Mouse (Mus musculus) hindbrain, embryonic 16.5 days (tissue): ENCODE data around the gene Prss12. TPM values are rescaled to one million over a fixed set of nuclear protein-coding genes. Genes with fewer than 3 reads are reported as not detected.

Experiments
- ATAC-seq: fragments of 200-750 bp; cut with Nextera tagmentation; 2 replicates; pipeline ENCODE4 v1.8.0; 2017; ENCODE audit warnings: moderate TSS enrichment, moderate library complexity
- H3K27ac ChIP-seq: fragments of 300-500 bp; sonication (generic); 2 replicates; pipeline ENCODE4 v1.5.1; 2014; ENCODE audit warnings: low read depth, mild to moderate bottlenecking, control low read depth, low read length, moderate library complexity
- H3K27me3 ChIP-seq: fragments of 300-500 bp; sonication (generic); replicated peaks from 2 replicates; pipeline ENCODE4 v1.6.1; 2014; ENCODE audit warnings: low read length; ENCODE audit not compliant: control insufficient read depth, insufficient read depth
- H3K36me3 ChIP-seq: fragments of 300-500 bp; sonication (generic); 2 replicates; pipeline ENCODE4 v1.6.1; 2014; ENCODE audit warnings: mild to moderate bottlenecking, low read length, moderate library complexity, mixed read lengths; ENCODE audit not compliant: control insufficient read depth, insufficient read depth
- H3K4me1 ChIP-seq: fragments of 300-500 bp; sonication (generic); 2 replicates; pipeline ENCODE4 v1.6.1; 2014; ENCODE audit warnings: low read depth, low read length; ENCODE audit not compliant: control insufficient read depth, insufficient read depth
- H3K4me2 ChIP-seq: fragments of 300-500 bp; sonication (generic); 2 replicates; pipeline ENCODE4 v1.6.1; 2014; ENCODE audit warnings: mild to moderate bottlenecking, low read length, control low read depth, moderate library complexity
- H3K4me3 ChIP-seq: fragments of 300-500 bp; sonication (generic); 2 replicates; pipeline ENCODE4 v1.5.1; 2014; ENCODE audit warnings: mild to moderate bottlenecking, low read length, control low read depth, moderate library complexity
- H3K9ac ChIP-seq: fragments of 300-500 bp; sonication (generic); 2 replicates; pipeline ENCODE4 v1.6.1; 2014; ENCODE audit warnings: low read depth, mild to moderate bottlenecking, control low read depth, low read length, moderate library complexity
- H3K9me3 ChIP-seq: fragments of 300-500 bp; sonication (generic); 2 replicates; pipeline ENCODE4 v1.6.1; 2014; ENCODE audit warnings: mild to moderate bottlenecking, low read length, moderate library complexity; ENCODE audit not compliant: control insufficient read depth
- WGBS: fragments of 180-500 bp; shearing (Covaris S2); extraction: QIAGEN DNeasy Blood & Tissue Kit; methylation state at CpG from one replicate; pipeline ENCODE4 v1.1.7; 2014; 5-methylcytosine and 5-hydroxymethylcytosine counted together
- polyA plus RNA-seq: library from polyadenylated mRNA; unstranded; fragments of >200 nt; fragmentation: Nextera tagmentation; extraction: Ambion mirVana; gene quantifications from 2 replicates; pipeline ENCODE4 v1.2.1, GENCODE M21; 2015

Prss12 gene
- polyA plus RNA-seq, 1 experiment from 2014 or later: 25.9 TPM

DNA sequence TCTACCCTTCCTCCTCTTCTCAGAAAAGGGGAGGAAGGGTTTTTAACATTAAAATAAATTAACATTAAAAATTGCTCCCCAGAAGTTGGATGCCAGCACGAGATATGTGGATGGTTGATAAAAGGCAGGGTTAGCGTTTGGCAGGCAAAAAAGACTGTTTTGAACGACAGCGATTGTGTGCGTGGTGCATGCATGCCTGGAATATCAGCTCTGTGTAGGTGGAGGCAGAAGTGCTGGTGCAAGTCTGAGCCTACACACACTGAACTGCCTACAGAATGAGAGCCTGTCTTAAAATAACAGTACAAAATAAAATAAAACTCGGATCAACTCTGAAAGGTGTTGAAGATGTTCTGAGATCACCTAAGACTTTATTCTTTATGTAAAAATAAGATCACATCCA is 57.2 kb downstream of the Prss12 start:
- peaks cover 7% of the 10 kb centered on the region for H3K4me1 ChIP-seq
- ATAC-seq: no peak

DNA sequence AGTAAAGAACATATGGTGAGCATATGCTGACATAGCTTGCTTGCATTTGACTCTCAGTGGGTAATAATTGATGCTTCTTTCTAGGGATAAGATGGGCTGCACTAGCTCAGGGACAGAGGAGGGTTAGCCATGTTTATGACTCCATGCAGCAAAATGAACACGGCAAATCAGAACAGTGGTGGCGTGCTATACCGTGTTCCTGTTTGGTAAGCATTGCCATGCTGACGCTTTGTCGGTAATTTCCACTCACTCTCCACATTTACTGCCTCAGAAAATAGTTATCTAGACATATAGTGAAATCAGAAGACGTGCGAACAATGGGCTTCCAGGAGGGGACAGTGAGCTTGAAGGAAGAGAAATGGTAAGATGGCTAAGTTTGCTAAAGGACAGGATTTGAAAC is 58.1 kb downstream of the Prss12 start:
- no peak overlapping the region for H3K4me3 ChIP-seq
- no peaks in the 10 kb centered on the region for H3K9me3 ChIP-seq
- H3K4me2 ChIP-seq: no peak overlapping the region
- H3K36me3 ChIP-seq: no peaks in the 10 kb centered on the region
- WGBS: 91% methylated on average over 7 of the region's 7 CpGs
- H3K27me3 ChIP-seq: no peaks in the 10 kb centered on the region
- peaks cover 7% of the 10 kb centered on the region for H3K4me1 ChIP-seq
- no peak for ATAC-seq
- no peak overlapping the region for H3K9ac ChIP-seq
- no peak overlapping the region for H3K27ac ChIP-seq

More for the DNA sequence above, 57.2 kb downstream of the Prss12 start:
- Histone ChIP-seq H3K27me3 (no peaks in the 10 kb centered on the region), H3K9ac (no peak overlapping the region), H3K9me3 (no peaks in the 10 kb centered on the region), H3K27ac (no peak overlapping the region), H3K4me3 (no peak overlapping the region), H3K36me3 (no peaks in the 10 kb centered on the region), H3K4me2 (no peak overlapping the region)
- WGBS: 82% methylated on average over 6 of the region's 6 CpGs

DNA sequence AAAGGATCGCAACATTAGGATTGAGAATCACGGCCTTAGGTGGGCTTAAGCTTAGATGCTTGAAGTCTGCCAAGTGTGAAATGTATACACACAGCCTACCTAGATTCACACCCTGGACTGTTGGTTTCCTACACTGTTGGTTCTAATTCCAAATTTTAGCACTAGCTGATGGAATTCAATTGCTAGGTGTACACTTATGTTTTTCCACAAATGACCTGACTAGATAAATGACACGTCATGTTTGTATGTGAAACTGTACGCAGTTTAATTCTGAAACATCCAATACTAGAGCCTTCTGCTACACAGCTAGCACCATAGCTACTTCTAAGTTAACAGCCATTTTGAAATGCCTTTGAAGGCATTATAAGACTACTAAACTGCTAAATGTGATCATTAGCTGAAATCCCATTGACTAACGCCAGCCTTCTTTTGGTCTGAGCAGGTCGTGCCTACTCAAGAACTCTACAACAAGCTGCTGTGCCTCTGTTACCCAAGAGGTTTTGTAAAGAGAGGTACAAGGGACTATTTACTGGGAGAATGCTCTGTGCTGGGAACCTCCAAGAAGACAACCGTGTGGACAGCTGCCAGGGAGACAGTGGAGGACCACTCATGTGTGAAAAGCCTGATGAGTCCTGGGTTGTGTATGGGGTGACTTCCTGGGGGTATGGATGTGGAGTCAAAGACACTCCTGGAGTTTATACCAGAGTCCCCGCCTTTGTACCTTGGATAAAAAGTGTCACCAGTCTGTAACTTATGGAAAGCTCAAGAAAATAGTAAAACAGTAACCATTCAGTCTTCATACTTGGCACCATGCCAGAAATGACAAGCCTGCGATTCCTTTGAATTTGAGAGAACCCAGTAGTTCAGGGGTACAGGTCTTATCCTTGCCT is 59.3 kb downstream of the Prss12 start:
- no peak overlapping the region for H3K9ac ChIP-seq
- peaks cover 7% of the 10 kb centered on the region for H3K4me1 ChIP-seq
- no peaks in the 10 kb centered on the region for H3K9me3 ChIP-seq
- H3K27ac ChIP-seq: no peak overlapping the region
- WGBS: 49% methylated on average over 9 of the region's 9 CpGs
- ATAC-seq: no peak
- H3K27me3 ChIP-seq: no peaks in the 10 kb centered on the region
- H3K4me2 ChIP-seq: peak overlapping the region; percentile 2; the same call in 1 of the 2 replicates
- H3K36me3 ChIP-seq: no peaks in the 10 kb centered on the region
- H3K4me3 ChIP-seq: no peak overlapping the region

DNA sequence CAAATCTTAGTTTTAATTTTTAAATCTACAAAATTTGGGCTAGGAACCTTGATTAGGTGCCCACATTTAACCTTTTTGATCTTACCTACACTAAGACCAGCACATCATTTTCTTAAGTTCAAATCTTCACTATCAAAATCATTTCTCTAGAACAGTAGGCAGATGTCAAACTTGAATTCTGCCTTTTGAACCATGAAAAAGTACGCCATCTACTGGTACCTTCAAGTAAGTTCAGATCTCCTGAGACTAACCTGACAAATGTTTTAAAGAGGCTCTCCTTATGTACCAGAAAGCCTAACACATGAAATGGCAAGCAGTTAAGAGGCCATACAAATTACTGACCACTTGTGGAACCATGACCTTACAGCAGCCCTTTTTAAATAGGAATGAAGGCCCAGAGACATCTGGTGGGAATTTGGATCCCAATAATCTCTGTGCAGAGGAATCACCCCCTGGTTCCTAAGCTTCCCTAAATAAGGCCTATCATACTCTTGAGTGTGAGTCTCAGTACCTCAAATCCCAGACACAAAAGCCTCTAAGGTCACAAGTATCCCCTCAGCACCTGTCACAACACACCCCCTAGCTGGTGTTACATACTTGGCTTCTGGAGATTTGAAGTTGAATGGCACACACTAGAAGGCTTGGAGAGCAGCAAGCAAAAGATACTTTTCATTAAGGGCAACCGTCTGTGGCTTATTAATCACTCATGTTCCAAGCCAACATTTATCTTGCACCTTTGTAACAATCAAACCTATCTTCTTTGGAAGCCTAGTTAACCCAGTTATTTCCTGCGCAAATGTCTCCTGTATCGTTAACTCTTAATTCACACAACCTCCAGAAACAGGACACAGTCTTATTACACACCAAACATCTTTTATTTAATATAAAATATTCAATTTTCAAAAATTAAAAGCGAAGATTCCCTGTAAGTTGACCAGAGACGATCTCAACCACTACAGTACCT is 60.3 kb downstream of the Prss12 start:
- Histone ChIP-seq H3K36me3 (no peaks in the 10 kb centered on the region), H3K9me3 (no peaks in the 10 kb centered on the region), H3K27ac (no peak overlapping the region), H3K4me1 (peaks cover 7% of the 10 kb centered on the region), H3K9ac (peak overlapping the region; percentile 68), H3K4me3 (peak overlapping the region; percentile 80), H3K4me2 (peak overlapping the region; percentile 84), H3K27me3 (no peaks in the 10 kb centered on the region)
- WGBS: 5% methylated on average over 6 of the region's 6 CpGs
- ATAC-seq: no peak

DNA sequence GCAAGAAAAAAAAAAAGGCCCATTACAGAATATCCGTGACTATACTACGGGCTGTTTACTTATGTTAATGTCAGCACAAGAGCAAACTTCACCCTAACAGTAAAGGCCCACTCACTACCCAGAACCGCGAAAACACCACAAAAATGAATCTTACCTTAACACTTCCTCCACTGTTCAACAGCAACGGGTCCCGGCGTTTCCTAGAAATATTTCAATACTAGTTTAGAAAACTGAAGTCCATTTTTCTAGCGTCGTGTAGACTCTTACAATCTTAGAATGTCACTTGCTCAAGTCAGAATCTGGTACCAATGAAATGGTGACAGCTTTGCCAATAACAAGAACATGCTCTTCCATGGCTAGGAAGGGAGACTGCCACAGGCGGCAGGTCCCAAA is 60.9 kb downstream of the Prss12 start:
- H3K27ac ChIP-seq: peak overlapping the region; percentile 85
- H3K9me3 ChIP-seq: no peaks in the 10 kb centered on the region
- H3K4me2 ChIP-seq: peak overlapping the region; percentile 84
- peaks cover 7% of the 10 kb centered on the region for H3K4me1 ChIP-seq
- no peaks in the 10 kb centered on the region for H3K27me3 ChIP-seq
- H3K9ac ChIP-seq: peak overlapping the region; percentile 68
- H3K4me3 ChIP-seq: peak overlapping the region; percentile 80
- H3K36me3 ChIP-seq: no peaks in the 10 kb centered on the region
- WGBS: 1% methylated on average over 10 of the region's 10 CpGs
- ATAC-seq: no peak

DNA sequence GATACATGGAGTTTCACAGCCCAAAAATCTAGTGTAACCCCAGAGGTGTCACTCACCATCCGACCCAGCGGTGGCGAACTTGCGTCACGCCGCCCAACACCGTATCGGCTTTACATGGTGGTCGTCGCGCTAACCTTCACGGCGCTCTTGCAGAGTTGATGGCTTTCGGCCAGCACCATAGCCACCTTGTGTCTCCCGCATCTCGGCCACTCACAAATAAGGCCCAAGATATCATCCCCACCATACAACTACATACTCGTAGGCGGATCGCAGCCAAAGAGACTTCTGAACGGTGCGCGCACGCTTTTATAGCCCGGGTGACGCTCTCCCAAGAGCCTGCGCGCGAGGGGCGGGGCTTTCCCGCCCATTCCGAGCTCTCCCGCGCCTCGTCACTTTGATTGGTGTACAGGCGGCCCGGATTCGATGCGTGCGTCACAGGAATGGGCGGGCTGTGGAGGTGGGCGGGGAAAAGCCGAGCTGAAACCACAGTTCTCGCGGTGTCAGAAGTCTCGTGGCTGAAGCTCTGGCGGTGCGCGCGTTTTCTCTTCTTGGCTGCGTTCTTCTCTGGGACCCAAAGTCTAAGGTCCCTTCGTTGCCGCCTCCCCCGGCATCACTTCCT is 61.5 kb downstream of the Prss12 start:
- Histone ChIP-seq H3K9me3 (no peaks in the 10 kb centered on the region), H3K9ac (peak overlapping the region; percentile 96), H3K4me2 (peak overlapping the region; percentile 84), H3K4me3 (peak overlapping the region; percentile 80), H3K27ac (peak overlapping the region; percentile 99), H3K36me3 (no peaks in the 10 kb centered on the region), H3K4me1 (peaks cover 7% of the 10 kb centered on the region), H3K27me3 (no peaks in the 10 kb centered on the region)
- ATAC-seq: peak; percentile 99
- WGBS: under 1% methylated on average over 52 of the region's 53 CpGs

DNA sequence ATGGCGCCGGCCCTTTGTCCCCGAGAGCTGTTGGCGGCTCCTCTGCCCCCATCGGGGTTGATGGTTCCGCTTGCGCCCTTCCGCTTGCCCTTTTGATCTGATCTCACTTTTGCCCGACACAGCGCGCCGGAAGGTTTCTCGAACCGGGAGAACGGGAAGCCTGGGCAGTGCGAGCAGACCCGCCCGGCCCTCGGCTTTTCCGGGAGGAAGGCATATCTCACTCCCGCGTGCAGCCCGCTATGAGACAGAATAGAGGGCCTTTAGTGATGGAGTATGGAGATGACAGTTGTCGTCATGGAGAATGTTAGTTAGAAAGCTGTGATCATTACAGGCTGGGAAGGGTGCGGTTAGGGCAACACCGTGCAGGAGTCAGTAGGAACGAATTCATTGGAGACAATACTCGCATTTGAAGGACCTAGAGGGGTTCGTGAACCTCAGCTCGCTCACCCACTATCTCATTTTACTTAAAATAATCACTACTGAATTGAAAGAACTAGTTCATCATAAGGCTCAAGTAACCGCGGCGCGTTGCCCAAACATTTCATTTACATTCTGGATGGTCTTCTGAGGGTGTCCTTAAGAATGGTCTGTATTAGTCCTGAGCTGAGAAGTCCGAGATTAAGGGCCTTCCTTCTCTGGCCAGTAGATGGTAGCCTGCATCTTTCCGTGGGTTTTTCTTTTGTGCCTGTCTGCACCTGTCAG is 62.1 kb downstream of the Prss12 start:
- Histone ChIP-seq H3K9me3 (no peaks in the 10 kb centered on the region), H3K4me2 (peak overlapping the region; percentile 73), H3K36me3 (no peaks in the 10 kb centered on the region), H3K4me3 (peak overlapping the region; percentile 80), H3K4me1 (peaks cover 7% of the 10 kb centered on the region), H3K27ac (peak overlapping the region; percentile 99), H3K27me3 (no peaks in the 10 kb centered on the region), H3K9ac (peak overlapping the region; percentile 96)
- peak; percentile 74 for ATAC-seq
- WGBS: under 1% methylated on average over 36 of the region's 36 CpGs

DNA sequence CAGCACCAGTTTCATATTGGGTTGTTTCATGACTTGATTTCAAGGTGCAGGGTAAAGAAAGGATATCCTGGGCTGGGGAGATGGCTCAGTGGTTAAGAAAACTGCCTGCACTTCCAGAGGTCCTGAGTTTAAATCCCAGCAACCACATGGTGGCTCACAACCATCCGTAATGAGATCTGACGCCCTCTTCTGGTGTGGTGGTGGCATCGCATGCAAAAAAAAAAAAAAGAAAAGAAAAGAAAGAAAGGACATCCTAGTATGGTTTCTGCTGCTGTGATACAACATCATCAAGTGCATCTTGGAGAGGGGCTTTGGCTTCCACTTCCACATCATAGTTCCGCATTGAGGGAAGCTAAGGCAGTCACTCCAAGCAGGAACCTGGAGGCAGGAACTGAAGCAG is 65.1 kb downstream of the Prss12 start:
- Histone ChIP-seq H3K27me3 (no peaks in the 10 kb centered on the region), H3K4me3 (no peak overlapping the region), H3K4me1 (peaks cover 5% of the 10 kb centered on the region), H3K27ac (no peak overlapping the region), H3K36me3 (no peaks in the 10 kb centered on the region), H3K9ac (no peak overlapping the region), H3K9me3 (no peaks in the 10 kb centered on the region), H3K4me2 (no peak overlapping the region)
- 63% methylated on average over 4 of the region's 4 CpGs for WGBS
- ATAC-seq: no peak
